Mouse (Mus musculus): ENCODE measurements at regions not wholly inside any gene's neighbourhood (a gene's known extent, or its start where the extent isn't known, plus 50 kb on each side); places are given as distances from the start of the nearest gene placed in this dataset.

DNA sequence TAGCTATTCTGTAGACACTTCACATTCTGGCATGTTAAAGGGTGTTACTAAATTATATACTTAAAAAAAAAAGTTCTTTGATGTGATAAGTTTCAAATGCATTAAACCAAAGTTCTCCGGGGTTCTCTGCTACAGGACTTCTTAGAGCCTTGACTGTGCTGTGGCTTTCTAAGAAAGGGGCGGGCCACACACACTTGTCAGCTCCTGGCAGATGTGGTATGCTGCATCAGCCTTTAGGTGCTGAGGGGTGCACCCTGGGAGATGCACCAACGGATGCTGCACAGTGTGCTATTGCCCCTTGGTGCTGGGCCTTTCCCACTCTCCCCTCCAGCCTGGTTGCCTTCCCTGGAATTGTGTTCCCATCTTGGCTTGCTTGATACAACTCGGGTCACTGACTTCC is 125.0 kb downstream of the Bcl2l11 start:
- TF ChIP-seq CTCF (IDR thresholded peaks at IDR 0.05; ENCODE audit: borderline replicate concordance, insufficient read depth, low read depth, low read length): no peak
- no peak for TF ChIP-seq POLR2A (IDR thresholded peaks at IDR 0.05; ENCODE audit: borderline replicate concordance, insufficient read depth, low read length)

Data from cerebellum, adult 2 months (tissue).